Mouse (Mus musculus): Measurements from ENCODE around the gene Cnih2. TPM values are rescaled to one million over a fixed set of nuclear protein-coding genes. Genes with fewer than 3 reads are reported as not detected.

Cnih2 gene
- polyA plus RNA-seq, 1 experiment = 90.3 TPM

GRCm38 (mm10) chr19:5045531-5045930, 52.8 kb downstream of the Cnih2 start:
- no peak for TF ChIP-seq CTCF (IDR thresholded peaks at IDR 0.05; ENCODE audit: borderline replicate concordance, insufficient read depth, low read depth, low read length)
- TF ChIP-seq POLR2A (IDR thresholded peaks at IDR 0.05; ENCODE audit: borderline replicate concordance, insufficient read depth, low read length) = no peak
- WGBS = 10% methylated on average over 4 of the region's 4 CpGs
- Histone ChIP-seq H3K4me1 (ENCODE audit: control insufficient read depth, insufficient read depth, low read length) (peaks cover 14% of the 10 kb centered on the region), H3K4me3 (replicated peaks; ENCODE audit: insufficient read depth, low read depth, low read length) (no peak overlapping the region), H3K27ac (ENCODE audit: insufficient read depth, low read length) (no peak overlapping the region), H3K27me3 (ENCODE audit: control insufficient read depth, insufficient read depth, low read length) (no peaks in the 10 kb centered on the region)
- DNase-seq = peak in 1 of 2 experiments; percentile 52

Other genes starting within 250 kb of the Cnih2 start
- gene Ctsf, start 243.4 kb downstream of the Cnih2 start, polyA plus RNA-seq (2012; rRNA removed) = 211 and 216 TPM in 2 replicates
- gene Actn3, start 220.6 kb downstream of the Cnih2 start, polyA plus RNA-seq (2012; rRNA removed) = 1.7 and 2.0 TPM in 2 replicates
- gene Zdhhc24, start 219.9 kb downstream of the Cnih2 start, polyA plus RNA-seq (2012; rRNA removed) = 36.2 and 37.0 TPM in 2 replicates
- gene Bbs1, start 191.9 kb downstream of the Cnih2 start, polyA plus RNA-seq (2012; rRNA removed) = 17.6 and 19.2 TPM in 2 replicates
- 61.0 and 61.2 TPM in 2 replicates for gene Dpp3, start 170.2 kb downstream of the Cnih2 start, polyA plus RNA-seq (2012; rRNA removed)
- 22.5 and 22.6 TPM in 2 replicates for gene Peli3, start 155.4 kb downstream of the Cnih2 start, polyA plus RNA-seq (2012; rRNA removed)
- gene Mrpl11, start 136.4 kb downstream of the Cnih2 start, polyA plus RNA-seq (2012; rRNA removed) = 68.5 and 74.2 TPM in 2 replicates
- gene Npas4, start 108.2 kb downstream of the Cnih2 start, polyA plus RNA-seq (2012; rRNA removed) = 2.5 and 2.9 TPM in 2 replicates
- 23.8 and 24.0 TPM in 2 replicates for gene Slc29a2, start 74.7 kb downstream of the Cnih2 start, polyA plus RNA-seq (2012; rRNA removed)
- 104 and 108 TPM in 2 replicates for gene B4gat1, start 59.7 kb downstream of the Cnih2 start, polyA plus RNA-seq (2012; rRNA removed)
- 5.0 and 5.7 TPM in 2 replicates for gene AC124502.3, start 59.6 kb downstream of the Cnih2 start, polyA plus RNA-seq (2012; rRNA removed)
- gene Brms1, start 57.2 kb downstream of the Cnih2 start, polyA plus RNA-seq (2012; rRNA removed) = 17.6 and 20.8 TPM in 2 replicates
- gene Rin1, start 48.0 kb downstream of the Cnih2 start, polyA plus RNA-seq (2012; rRNA removed) = 2.8 and 3.7 TPM in 2 replicates
- gene Cd248, start 30.4 kb downstream of the Cnih2 start, polyA plus RNA-seq (2012; rRNA removed) = 4.5 and 4.9 TPM in 2 replicates
- 84.0 and 102 TPM in 2 replicates for gene Tmem151a, start 13.0 kb downstream of the Cnih2 start, polyA plus RNA-seq (2012; rRNA removed)
- 98.4 and 103 TPM in 2 replicates for gene Yif1a, start 10.0 kb downstream of the Cnih2 start, polyA plus RNA-seq (2012; rRNA removed)
- 191 and 195 TPM in 2 replicates for gene Rab1b, start 8.6 kb upstream of the Cnih2 start, polyA plus RNA-seq (2012; rRNA removed)
- 318 and 338 TPM in 2 replicates for gene Klc2, start 20.0 kb upstream of the Cnih2 start, polyA plus RNA-seq (2012; rRNA removed)
- 26.7 and 28.0 TPM in 2 replicates for gene Pacs1, start 174.6 kb upstream of the Cnih2 start, polyA plus RNA-seq (2012; rRNA removed)
- 175 and 181 TPM in 2 replicates for gene Sf3b2, start 196.9 kb upstream of the Cnih2 start, polyA plus RNA-seq (2012; rRNA removed)
- 49.2 and 55.9 TPM in 2 replicates for gene Gal3st3, start 199.8 kb upstream of the Cnih2 start, polyA plus RNA-seq (2012; rRNA removed)
- not detected in 2 replicates for gene Catsper1, start 237.2 kb upstream of the Cnih2 start, polyA plus RNA-seq (2012; rRNA removed)

All from cerebellum, adult 2 months (tissue).